Mouse (Mus musculus): ENCODE data around the gene Rtp2. TPM values are rescaled to one million over a fixed set of nuclear protein-coding genes. Genes with fewer than 3 reads are reported as not detected.

Gene Rtp2
- polyA plus RNA-seq (2016; fragmentation: Nextera tagmentation; extraction: Ambion mirVana): not detected in 2 replicates

GRCm38 (mm10) chr16:23932294-23932693, at the start of gene Rtp2:
Rtp2 (minus strand) TSS chr16:23932394.
- ATAC-seq: no peak

GRCm38 (mm10) chr16:23980991-23981720, 49.0 kb upstream of the Rtp2 start:
- WGBS (ENCODE audit: insufficient replicate concordance): 2% methylated on average over 32 of the region's 32 CpGs
- H3K27me3 ChIP-seq (replicated peaks): peaks cover 73% of the 10 kb centered on the region
- peak overlapping the region; percentile 76 for H3K4me2 ChIP-seq
- peaks cover 33% of the 10 kb centered on the region for H3K4me1 ChIP-seq
- ATAC-seq: no peak
- H3K36me3 ChIP-seq: no peaks in the 10 kb centered on the region
- no peak overlapping the region for H3K27ac ChIP-seq
- no peaks in the 10 kb centered on the region for H3K9me3 ChIP-seq (replicated peaks)
- 0 out of 2 replicates have a peak overlapping the region, but pooled peaks have one; percentile 12 for H3K9ac ChIP-seq
- H3K4me3 ChIP-seq: peak overlapping the region; percentile 51

More at GRCm38 (mm10) chr16:23932294-23932693, at the start of gene Rtp2:
- Histone ChIP-seq H3K36me3 (no peaks in the 10 kb centered on the region), H3K27ac (no peak within 1 kb of the TSS), H3K9me3 (replicated peaks) (no peaks in the 10 kb centered on the region), H3K9ac (no peak within 1 kb of the TSS), H3K4me2 (no peak within 1 kb of the TSS), H3K4me3 (no peak within 1 kb of the TSS), H3K4me1 (no peaks in the 10 kb centered on the region), H3K27me3 (replicated peaks) (no peaks in the 10 kb centered on the region)
- 72% methylated on average over 11 of the region's 11 CpGs for WGBS (ENCODE audit: insufficient replicate concordance)

- H3K27me3 ChIP-seq (replicated peaks): peaks cover 65% of the 10 kb centered on the region
- H3K36me3 ChIP-seq: no peaks in the 10 kb centered on the region
- H3K4me2 ChIP-seq: peak overlapping the region; percentile 76
- no peak overlapping the region for H3K27ac ChIP-seq
- H3K4me1 ChIP-seq: peaks cover 29% of the 10 kb centered on the region
- WGBS (ENCODE audit: insufficient replicate concordance): 14% methylated on average over 11 of the region's 11 CpGs
- peak overlapping the region; percentile 51; the same call in 1 of the 2 replicates for H3K4me3 ChIP-seq
- H3K9me3 ChIP-seq (replicated peaks): no peaks in the 10 kb centered on the region
- no peak for ATAC-seq
- H3K9ac ChIP-seq: no peak overlapping the region
Measured at GRCm38 (mm10) chr16:23980201-23980870, 48.1 kb upstream of the Rtp2 start.

- Histone ChIP-seq H3K36me3 (no peaks in the 10 kb centered on the region), H3K9ac (no peak overlapping the region), H3K9me3 (replicated peaks) (no peaks in the 10 kb centered on the region), H3K4me2 (no peak overlapping the region), H3K27me3 (replicated peaks) (peaks cover 56% of the 10 kb centered on the region), H3K4me1 (peaks cover 22% of the 10 kb centered on the region), H3K27ac (no peak overlapping the region), H3K4me3 (no peak overlapping the region)
- WGBS (ENCODE audit: insufficient replicate concordance): 71% methylated on average over 9 of the region's 9 CpGs
- ATAC-seq: no peak
Measured at GRCm38 (mm10) chr16:23979446-23979845, 47.3 kb upstream of the Rtp2 start.

GRCm38 (mm10) chr16:23978495-23978894, 46.3 kb upstream of the Rtp2 start:
- Histone ChIP-seq H3K36me3 (no peaks in the 10 kb centered on the region), H3K4me2 (no peak overlapping the region), H3K4me1 (peaks cover 19% of the 10 kb centered on the region), H3K9me3 (replicated peaks) (no peaks in the 10 kb centered on the region), H3K9ac (no peak overlapping the region), H3K4me3 (no peak overlapping the region), H3K27ac (no peak overlapping the region), H3K27me3 (replicated peaks) (peaks cover 46% of the 10 kb centered on the region)
- ATAC-seq: no peak
- WGBS (ENCODE audit: insufficient replicate concordance): 74% methylated on average over 4 of the region's 4 CpGs

GRCm38 (mm10) chr16:23977732-23978131, 45.5 kb upstream of the Rtp2 start:
- H3K9ac ChIP-seq: no peak overlapping the region
- no peaks in the 10 kb centered on the region for H3K9me3 ChIP-seq (replicated peaks)
- whole genome bisulfite sequencing (ENCODE audit: insufficient replicate concordance): 55% methylated on average over 3 of the region's 3 CpGs
- peaks cover 39% of the 10 kb centered on the region for H3K27me3 ChIP-seq (replicated peaks)
- H3K4me2 ChIP-seq: no peak overlapping the region
- H3K4me3 ChIP-seq: no peak overlapping the region
- H3K36me3 ChIP-seq: no peaks in the 10 kb centered on the region
- H3K4me1 ChIP-seq: peaks cover 11% of the 10 kb centered on the region
- no peak for ATAC-seq
- H3K27ac ChIP-seq: no peak overlapping the region

GRCm38 (mm10) chr16:23976196-23976595, 44.0 kb upstream of the Rtp2 start:
- Histone ChIP-seq H3K4me2 (no peak overlapping the region), H3K9me3 (replicated peaks) (no peaks in the 10 kb centered on the region), H3K27ac (no peak overlapping the region), H3K36me3 (no peaks in the 10 kb centered on the region), H3K9ac (no peak overlapping the region), H3K27me3 (replicated peaks) (peaks cover 23% of the 10 kb centered on the region), H3K4me1 (peaks cover 7% of the 10 kb centered on the region; the same call in 1 of the 2 replicates), H3K4me3 (no peak overlapping the region)
- ATAC-seq: no peak
- WGBS (ENCODE audit: insufficient replicate concordance): 70% methylated on average over 2 of the region's 2 CpGs

- Histone ChIP-seq H3K4me2 (no peak overlapping the region), H3K36me3 (no peaks in the 10 kb centered on the region), H3K4me1 (no peaks in the 10 kb centered on the region; the same call in 1 of the 2 replicates), H3K9ac (no peak overlapping the region), H3K4me3 (no peak overlapping the region), H3K27ac (no peak overlapping the region), H3K9me3 (replicated peaks) (no peaks in the 10 kb centered on the region), H3K27me3 (replicated peaks) (no peaks in the 10 kb centered on the region)
- 67% methylated on average over 9 of the region's 9 CpGs for WGBS (ENCODE audit: insufficient replicate concordance)
- ATAC-seq: no peak
Measured at GRCm38 (mm10) chr16:23973635-23974367, 41.6 kb upstream of the Rtp2 start.

GRCm38 (mm10) chr16:23972901-23973300, 40.7 kb upstream of the Rtp2 start:
- Histone ChIP-seq H3K27ac (no peak overlapping the region), H3K4me2 (no peak overlapping the region), H3K27me3 (replicated peaks) (no peaks in the 10 kb centered on the region), H3K36me3 (peaks cover 2% of the 10 kb centered on the region; the same call in 1 of the 2 replicates), H3K9ac (no peak overlapping the region), H3K4me3 (no peak overlapping the region), H3K4me1 (no peaks in the 10 kb centered on the region; the same call in 1 of the 2 replicates), H3K9me3 (replicated peaks) (no peaks in the 10 kb centered on the region)
- 73% methylated on average over 11 of the region's 11 CpGs for WGBS (ENCODE audit: insufficient replicate concordance)
- ATAC-seq: no peak

GRCm38 (mm10) chr16:23972126-23972740, 40.0 kb upstream of the Rtp2 start:
- Histone ChIP-seq H3K4me3 (no peak overlapping the region), H3K27me3 (replicated peaks) (no peaks in the 10 kb centered on the region), H3K9ac (no peak overlapping the region), H3K27ac (no peak overlapping the region), H3K4me2 (0 out of 2 replicates have a peak overlapping the region, but pooled peaks have one; percentile 4), H3K36me3 (peaks cover 4% of the 10 kb centered on the region; the same call in 1 of the 2 replicates), H3K9me3 (replicated peaks) (no peaks in the 10 kb centered on the region), H3K4me1 (no peaks in the 10 kb centered on the region; the same call in 1 of the 2 replicates)
- ATAC-seq: peak; percentile 42
- 72% methylated on average over 20 of the region's 20 CpGs for WGBS (ENCODE audit: insufficient replicate concordance)

- H3K4me3 ChIP-seq: no peak overlapping the region
- no peaks in the 10 kb centered on the region; the same call in 1 of the 2 replicates for H3K4me1 ChIP-seq
- WGBS (ENCODE audit: insufficient replicate concordance): 69% methylated on average over 14 of the region's 14 CpGs
- H3K9me3 ChIP-seq (replicated peaks): no peaks in the 10 kb centered on the region
- H3K4me2 ChIP-seq: no peak overlapping the region
- no peak overlapping the region for H3K9ac ChIP-seq
- ATAC-seq: no peak
- no peaks in the 10 kb centered on the region for H3K27me3 ChIP-seq (replicated peaks)
- no peak overlapping the region for H3K27ac ChIP-seq
- peaks cover 4% of the 10 kb centered on the region; the same call in 1 of the 2 replicates for H3K36me3 ChIP-seq
Measured at GRCm38 (mm10) chr16:23969919-23970318, 37.7 kb upstream of the Rtp2 start.
